9 mouse cellular contexts compared by ENCODE assay signal in the genomic region with DNA sequence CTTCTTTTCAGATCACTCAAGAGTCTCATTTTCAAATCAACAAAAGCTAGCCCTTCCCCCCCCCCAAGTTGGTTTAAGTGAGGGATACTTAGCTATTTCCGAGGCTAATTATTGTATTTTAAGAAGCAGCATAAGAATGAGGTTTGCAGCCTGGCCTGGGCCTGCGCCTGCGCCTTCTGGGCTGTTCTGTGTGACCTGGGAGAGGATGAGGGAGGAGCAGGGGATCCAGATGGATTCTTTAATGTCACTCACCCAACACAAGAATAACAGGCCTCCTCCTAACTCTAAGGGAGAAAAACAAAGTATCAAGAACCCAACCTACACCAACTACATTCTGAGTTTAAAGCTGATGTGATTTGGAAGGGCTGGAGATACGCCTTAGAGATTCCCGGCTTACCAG.
A peak's percentile ranks its signal among the peaks of the same experiment; 100 is the strongest.
DNase-seq lines count a peak whose midpoint lies in the region; ATAC-seq lines count a peak whose summit lies in the region.
"Had no signal": no experiment of that assay in that cellular context is flagged by ENCODE, and none has a peak within 500 bp of the region (broad histone marks: within the 10 kb centered on the region; RNA-seq: fewer than 3 reads in every experiment).

No protein-coding gene starts in this region.

- ATAC-seq in kidney, embryonic 14.5 days (ENCODE audit: low FRiP score, low TSS enrichment): no peak
- no peak for ATAC-seq in embryonic facial prominence, embryonic 15.5 days (ENCODE audit: insufficient number of reproducible peaks, low FRiP score, low TSS enrichment, low read depth)
- no peak for ATAC-seq in intestine, embryonic 15.5 days

- H3K4me3 ChIP-seq in kidney, embryonic 14.5 days (ENCODE audit: low read length): no peak overlapping the region
- H3K4me3 ChIP-seq in embryonic facial prominence, embryonic 15.5 days (replicated peaks): no peak overlapping the region
- no peak overlapping the region for H3K4me3 ChIP-seq in intestine, embryonic 15.5 days (replicated peaks)
- H3K4me3 ChIP-seq: hindbrain, embryonic 10.5 days had no signal

- H3K9ac ChIP-seq in kidney, embryonic 14.5 days (ENCODE audit: low read depth, low read length): no peak overlapping the region
- H3K9ac ChIP-seq in embryonic facial prominence, embryonic 15.5 days: no peak overlapping the region
- H3K9ac ChIP-seq in intestine, embryonic 15.5 days: no peak overlapping the region

- H3K27ac ChIP-seq in kidney, embryonic 14.5 days (ENCODE audit: low read depth, low read length): peak overlapping the region; percentile 81
- H3K27ac ChIP-seq in embryonic facial prominence, embryonic 15.5 days (replicated peaks): peak overlapping the region; percentile 61
- H3K27ac ChIP-seq in intestine, embryonic 15.5 days: peak overlapping the region; percentile 71

- H3K4me2 ChIP-seq in kidney, embryonic 14.5 days (replicated peaks; ENCODE audit: low read depth, low read length): no peak overlapping the region
- H3K4me2 ChIP-seq in embryonic facial prominence, embryonic 15.5 days (replicated peaks): no peak overlapping the region
- H3K4me2 ChIP-seq in intestine, embryonic 15.5 days (replicated peaks): no peak overlapping the region

- no peak for DNase-seq in kidney, adult 9 months
- DNase-seq in lung, postnatal 36 days: peak; percentile 66
- DNase-seq in Muller cell, postnatal 12 days (ENCODE audit: inconsistent ontology term): no peak
- no peak for DNase-seq in spleen, postnatal 14 days (ENCODE audit: low spot score in 2 of 2)
- DNase-seq: cerebellum, adult 9-11 months had no signal

- peaks cover 18% of the 10 kb centered on the region; the same call in 1 of the 2 replicates for H3K36me3 ChIP-seq in kidney, embryonic 14.5 days (ENCODE audit: control insufficient read depth, insufficient read depth, low read length)
- 0 out of 2 replicates have a peak, but pooled peaks cover 6% of the 10 kb centered on the region for H3K36me3 ChIP-seq in embryonic facial prominence, embryonic 15.5 days
- H3K36me3 ChIP-seq in intestine, embryonic 15.5 days: peaks cover 14% of the 10 kb centered on the region

- peaks cover 5% of the 10 kb centered on the region; the same call in 1 of the 2 replicates for H3K9me3 ChIP-seq in kidney, embryonic 14.5 days (ENCODE audit: control insufficient read depth, low read length)
- no peaks in the 10 kb centered on the region for H3K9me3 ChIP-seq in embryonic facial prominence, embryonic 15.5 days (replicated peaks)
- no peaks in the 10 kb centered on the region for H3K9me3 ChIP-seq in intestine, embryonic 15.5 days

- peaks cover 49% of the 10 kb centered on the region for H3K4me1 ChIP-seq in kidney, embryonic 14.5 days (ENCODE audit: control insufficient read depth, insufficient read depth, low read length)
- peaks cover 41% of the 10 kb centered on the region for H3K4me1 ChIP-seq in embryonic facial prominence, embryonic 15.5 days
- peaks cover 42% of the 10 kb centered on the region for H3K4me1 ChIP-seq in intestine, embryonic 15.5 days (replicated peaks)

- 52% methylated on average over 5 of the region's 5 CpGs for WGBS in kidney, embryonic 14.5 days
- WGBS in embryonic facial prominence, embryonic 15.5 days: 72% methylated on average over 5 of the region's 5 CpGs
- 77% methylated on average over 5 of the region's 5 CpGs for WGBS in intestine, embryonic 15.5 days

- H3K27me3 ChIP-seq in kidney, embryonic 14.5 days (ENCODE audit: control insufficient read depth, insufficient read depth, low read length): no peaks in the 10 kb centered on the region
- H3K27me3 ChIP-seq in embryonic facial prominence, embryonic 15.5 days: no peaks in the 10 kb centered on the region
- no peaks in the 10 kb centered on the region for H3K27me3 ChIP-seq in intestine, embryonic 15.5 days (replicated peaks)
